Mouse (Mus musculus) lung, postnatal 36 days (tissue): Measurements from ENCODE around the gene Ebf1.
A peak's percentile ranks its signal among the peaks of the same experiment; 100 is the strongest.

ENCODE experiments used
- DNase-seq: peaks from one replicate; pipeline ENCODE4 v3.0.0; 2022; ENCODE audit warnings: mixed read lengths

Ebf1 gene

DNA sequence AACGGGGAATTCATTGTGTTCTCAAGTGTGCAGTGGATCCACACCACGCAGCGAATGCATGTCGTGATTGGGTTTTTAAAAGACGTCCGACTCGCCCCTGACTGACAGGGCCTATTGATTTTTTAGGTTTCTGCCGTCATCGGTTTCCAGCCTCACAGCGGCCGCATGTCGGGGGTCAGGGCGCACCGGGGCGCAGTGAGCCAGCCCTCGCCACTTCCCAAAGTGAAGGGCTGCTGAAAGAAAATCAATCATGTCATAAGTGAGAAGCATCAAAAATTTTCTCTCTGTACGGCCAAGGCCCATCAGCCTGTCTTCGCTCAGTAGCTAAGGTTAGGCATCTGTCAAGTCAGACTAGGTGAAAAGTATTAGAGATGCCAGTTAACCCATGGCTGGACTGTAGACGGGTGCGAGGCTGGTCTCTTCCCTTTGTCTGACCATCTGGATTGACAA, 124.0 kb downstream of the Ebf1 start:
- no peak for DNase-seq

DNA sequence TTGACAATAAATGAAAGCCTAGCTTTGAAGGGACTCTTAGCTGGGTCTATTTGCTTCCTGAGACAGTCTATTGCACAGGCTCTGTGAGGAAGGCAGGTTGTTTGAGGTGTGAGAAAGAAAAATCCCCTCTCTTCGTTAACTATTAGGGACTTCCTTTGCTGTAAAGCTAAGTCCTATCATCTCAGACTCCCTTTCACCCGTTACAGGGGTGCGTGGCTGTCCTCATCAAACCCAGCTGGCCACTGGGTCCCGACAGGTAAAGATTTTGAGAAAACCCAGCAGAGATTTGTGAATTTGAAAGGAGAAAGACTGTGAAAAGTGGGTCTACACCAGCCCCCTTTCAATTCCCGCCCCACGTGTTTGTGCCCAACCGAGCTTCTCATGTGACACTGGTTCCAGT, 127.3 kb downstream of the Ebf1 start:
- DNase-seq, result no peak

- no peak for DNase-seq
Observed at GRCm38 (mm10) chr11:44745946-44746345, 128.8 kb downstream of the Ebf1 start.

DNA sequence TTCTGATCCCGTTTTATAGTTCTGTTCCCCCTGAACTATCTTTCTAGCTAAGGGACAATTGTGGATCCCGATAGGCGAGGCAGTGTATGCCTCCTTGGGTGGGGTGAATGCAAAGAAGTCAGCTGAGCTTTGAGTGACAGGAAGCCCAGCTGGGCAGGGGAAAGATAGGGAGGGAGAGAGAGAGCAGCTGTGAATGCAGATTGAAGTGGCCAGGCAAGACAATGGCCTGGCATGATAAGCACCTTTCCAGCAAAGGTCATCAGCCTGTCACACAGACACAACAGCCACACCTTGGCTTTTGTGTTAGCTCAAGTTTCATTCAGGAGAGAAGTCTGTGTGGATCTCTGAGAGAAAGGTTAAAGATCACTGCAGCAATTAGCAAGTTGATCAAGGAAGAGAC, 129.6 kb downstream of the Ebf1 start:
- no peak for DNase-seq

DNA sequence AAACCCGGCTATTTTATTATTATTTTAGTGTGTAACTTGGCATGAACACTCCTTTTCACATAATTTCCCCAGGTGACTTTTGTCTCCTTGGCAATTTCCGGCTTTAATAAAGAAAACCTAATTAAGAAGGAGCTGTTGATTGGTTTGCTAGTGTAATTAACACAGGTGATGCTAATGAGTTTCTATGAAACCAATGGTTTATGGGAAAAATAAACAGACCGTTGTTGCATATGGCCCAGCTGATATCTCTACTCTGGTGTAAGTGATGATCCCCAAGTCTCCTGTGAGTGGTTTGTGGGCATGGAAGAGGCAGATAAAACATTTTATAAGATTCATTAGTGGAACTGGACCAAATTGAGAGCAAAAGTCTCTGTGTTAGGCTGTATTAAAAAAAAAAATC, 132.2 kb downstream of the Ebf1 start:
- DNase-seq, result no peak

- no peak for DNase-seq
Observed at GRCm38 (mm10) chr11:44754336-44754735, 137.2 kb downstream of the Ebf1 start.

GRCm38 (mm10) chr11:44756321-44756720, 139.2 kb downstream of the Ebf1 start:
- DNase-seq, result no peak

DNA sequence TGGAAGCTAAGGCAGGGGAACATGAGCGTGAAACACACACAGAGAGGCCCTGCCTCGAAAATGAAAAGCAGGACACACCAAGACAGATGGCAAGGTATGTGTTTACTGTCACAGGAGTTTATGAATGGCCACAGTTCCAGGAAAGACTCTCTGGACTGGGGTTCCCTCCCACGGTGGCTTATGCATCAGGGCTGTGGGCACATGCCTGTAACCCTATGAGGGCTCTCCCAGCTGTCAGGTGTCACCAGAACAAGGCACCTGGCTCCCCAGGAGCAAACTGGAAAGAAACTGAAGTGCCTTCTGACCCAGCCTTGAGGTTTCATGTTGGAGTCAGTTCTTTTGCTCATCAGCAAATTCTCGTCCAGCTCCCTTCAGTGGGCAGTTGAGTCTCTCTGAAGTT, 141.7 kb downstream of the Ebf1 start:
- no peak for DNase-seq

DNA sequence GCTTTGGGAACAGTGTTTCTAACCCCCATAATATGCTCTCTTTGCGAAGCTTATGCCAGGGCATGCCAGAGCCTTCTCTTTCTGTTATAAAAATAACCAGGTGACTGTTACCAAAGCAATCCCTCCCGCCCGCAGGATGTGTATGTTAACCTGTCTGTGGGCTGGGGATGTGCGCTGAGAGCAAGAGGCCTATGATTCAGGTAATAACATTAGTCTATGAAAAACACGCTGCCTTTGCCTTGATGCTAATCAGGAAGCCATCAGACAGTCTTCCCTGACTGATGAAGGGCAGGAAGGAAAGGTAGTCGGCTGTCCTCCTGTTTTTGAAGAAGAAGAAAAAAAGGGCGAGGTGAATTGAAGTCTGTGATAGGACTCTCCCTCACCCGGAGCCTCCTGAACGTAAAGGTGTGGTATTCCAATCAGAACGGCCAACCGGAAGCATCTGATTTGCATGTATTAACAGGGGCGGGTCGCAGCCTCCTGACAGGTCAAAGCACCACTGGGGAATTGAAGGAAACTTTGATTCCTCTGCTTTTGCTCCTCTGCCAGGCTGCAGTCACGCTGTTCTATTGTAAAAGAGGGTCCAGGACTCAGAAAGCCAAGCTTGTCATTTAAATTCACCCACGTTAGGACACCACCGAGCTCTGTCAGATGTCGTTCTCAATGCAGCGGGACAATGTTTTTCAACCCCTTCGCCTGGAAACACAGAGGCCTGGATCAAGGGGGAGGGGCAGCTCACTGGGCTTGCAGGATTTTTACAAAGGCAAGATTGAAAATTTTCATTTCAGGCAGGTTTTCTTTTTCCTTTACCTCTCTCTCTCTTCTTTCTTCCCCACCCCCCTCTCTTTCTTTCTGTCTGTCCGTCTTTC, 144.2 kb downstream of the Ebf1 start:
- no peak for DNase-seq

DNA sequence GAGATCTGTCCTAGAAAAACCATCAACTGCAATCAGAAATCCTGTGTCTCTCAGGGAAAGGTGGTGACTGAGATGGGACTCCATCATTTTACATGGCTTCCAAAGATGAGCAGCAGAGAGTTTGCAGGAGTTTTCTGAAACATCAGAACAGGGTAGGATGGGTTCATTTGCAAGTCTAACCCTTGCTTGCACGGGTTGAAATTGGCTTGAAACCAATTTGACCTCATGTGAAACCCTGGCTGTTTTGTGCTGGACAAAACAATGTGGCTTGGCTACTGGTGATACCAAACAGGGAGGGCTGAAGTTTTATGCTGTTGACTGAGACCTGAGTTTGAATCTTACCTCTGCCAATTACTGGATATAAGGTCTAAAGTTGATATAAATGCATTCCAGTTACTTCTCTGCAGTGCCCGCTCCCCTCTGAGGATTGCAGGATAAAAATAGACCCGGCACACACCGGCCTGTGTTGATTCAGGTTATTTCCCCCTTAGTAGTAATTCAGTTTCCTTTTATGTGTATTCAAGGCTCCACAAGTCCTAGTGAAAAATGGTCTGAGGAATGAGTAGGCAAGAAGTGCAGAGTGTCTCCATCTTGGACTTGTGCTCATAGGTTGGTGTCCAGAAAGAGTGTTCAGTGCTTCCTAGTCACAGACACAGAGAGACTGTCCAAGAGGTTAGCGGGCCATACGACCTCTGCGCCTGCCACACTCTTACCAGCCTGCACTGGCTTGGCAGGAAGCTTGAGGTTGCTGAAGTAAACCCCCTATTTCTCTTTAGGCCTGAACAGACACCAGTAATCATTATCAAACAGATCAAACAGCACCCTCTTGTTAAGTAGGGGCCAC, 147.1 kb downstream of the Ebf1 start:
- DNase-seq, result no peak

- DNase-seq, result peak; percentile 15
Observed at GRCm38 (mm10) chr11:44764988-44765387, 147.9 kb downstream of the Ebf1 start.

DNA sequence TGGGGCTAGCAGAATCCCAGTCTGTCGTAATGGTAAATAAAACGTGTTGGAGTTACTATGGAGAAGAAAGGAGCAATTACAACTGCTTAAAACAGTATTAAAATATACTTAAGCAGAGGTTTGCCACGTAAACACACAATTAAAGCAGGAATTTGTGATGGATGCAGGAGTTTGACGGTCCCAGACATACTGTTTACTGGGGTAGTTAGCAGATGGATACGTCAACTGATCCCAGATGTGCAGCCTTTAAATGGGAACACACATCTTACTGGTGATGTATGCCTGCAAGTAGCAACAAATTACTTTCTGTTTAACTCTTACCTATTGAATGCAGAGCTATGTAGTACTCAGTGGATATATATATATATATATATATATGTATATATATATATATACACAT, 149.1 kb downstream of the Ebf1 start:
- DNase-seq, result no peak

- no peak for DNase-seq
Observed at GRCm38 (mm10) chr11:44767322-44767721, 150.2 kb downstream of the Ebf1 start.

DNA sequence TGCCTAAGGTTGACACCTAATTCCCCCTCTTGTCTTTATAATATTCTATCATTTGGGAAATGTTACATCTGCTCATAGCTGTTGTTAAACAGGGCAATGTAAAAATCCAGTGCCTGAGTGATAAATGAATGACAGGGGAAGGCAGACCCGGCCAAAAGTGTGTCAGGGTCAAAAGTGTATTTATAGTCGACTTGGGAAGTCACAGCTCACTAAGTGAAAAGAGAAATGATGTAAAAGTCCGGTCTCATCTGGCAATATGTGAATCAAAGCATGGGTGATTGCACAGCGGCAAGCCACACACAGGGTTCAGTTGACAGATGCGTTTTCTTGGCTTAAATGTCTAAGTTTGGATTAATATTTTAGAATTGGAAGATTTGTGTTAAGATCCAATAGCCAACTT, 151.2 kb downstream of the Ebf1 start:
- no peak for DNase-seq

DNA sequence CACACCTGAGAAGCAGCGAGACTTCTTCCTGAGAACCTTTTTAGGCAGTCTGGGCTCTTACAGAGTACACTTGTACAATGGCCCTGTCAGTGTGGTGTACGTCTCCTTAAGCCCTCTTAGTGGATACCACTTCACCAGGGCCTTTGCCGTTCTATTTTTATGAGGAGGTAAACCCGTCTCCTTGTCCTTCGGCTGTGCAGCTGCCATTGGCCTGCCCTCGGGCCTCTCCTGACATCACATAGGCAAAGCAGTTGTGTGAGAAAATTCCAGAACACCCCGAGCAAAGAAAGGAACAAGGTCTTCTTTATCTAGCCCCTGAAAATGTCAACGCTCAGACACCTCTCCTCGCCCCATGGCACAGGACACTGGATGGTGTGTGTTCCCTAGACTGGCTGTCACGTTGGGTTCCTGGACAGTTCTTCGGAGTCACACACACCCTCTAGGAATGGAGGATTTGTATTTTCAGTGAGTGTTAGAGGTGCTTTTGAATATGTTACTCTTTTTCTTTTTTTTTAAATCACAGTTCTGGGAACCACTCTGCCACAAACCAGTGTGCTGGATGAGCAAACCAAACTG, 154.0 kb downstream of the Ebf1 start:
- no peak for DNase-seq

- peak; percentile 18 for DNase-seq
Observed at GRCm38 (mm10) chr11:44774411-44774810, 157.3 kb downstream of the Ebf1 start.

- no peak for DNase-seq
Observed at GRCm38 (mm10) chr11:44775549-44775948, 158.4 kb downstream of the Ebf1 start.

GRCm38 (mm10) chr11:44776556-44776955, 159.4 kb downstream of the Ebf1 start:
- no peak for DNase-seq

DNA sequence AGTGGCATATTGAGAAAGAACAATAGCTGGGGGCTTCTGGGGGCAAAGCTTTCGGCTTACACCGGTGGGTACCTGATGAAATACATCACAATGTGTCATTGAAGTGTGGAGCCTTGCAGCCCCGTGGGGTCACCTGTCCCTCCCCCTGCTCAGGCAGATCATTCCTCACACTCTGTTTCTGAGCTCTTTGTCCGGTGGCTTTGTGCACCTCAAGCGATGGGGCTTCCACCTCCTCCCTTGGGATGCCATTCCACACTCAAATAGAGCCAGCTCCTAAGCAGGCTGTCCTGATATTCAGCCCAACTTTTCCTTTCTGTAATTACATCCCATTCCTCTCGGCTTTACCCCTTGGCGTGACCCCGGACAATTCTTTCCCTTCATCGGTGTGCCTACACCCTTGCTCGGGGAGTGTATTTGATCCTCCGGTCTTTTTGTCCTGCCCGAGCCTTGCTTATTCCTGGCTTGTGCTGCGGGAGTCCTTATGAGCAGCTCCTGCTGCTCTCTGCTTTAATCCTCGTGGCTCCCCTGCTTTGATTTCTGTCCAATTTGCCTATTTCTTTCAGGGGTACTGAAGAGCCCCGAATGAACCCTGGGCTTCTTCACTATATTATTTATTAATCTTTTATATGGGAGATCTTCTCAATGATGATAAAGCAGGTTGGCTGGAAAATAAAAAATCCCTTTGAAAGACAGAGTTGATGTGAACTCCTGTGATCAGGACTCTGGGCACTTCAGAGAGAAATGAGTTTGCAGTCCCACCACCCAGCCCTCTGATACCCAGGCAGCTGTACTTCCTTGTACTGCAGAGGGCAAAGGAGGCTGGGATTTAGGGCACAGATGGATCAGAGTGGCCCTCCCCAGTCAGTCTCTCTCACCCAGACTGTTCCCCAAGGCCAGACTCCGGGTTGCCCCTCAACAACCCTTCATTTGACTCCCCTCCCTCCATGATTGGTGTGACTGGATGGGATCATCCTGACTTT, 160.5 kb downstream of the Ebf1 start:
- DNase-seq, result no peak

DNA sequence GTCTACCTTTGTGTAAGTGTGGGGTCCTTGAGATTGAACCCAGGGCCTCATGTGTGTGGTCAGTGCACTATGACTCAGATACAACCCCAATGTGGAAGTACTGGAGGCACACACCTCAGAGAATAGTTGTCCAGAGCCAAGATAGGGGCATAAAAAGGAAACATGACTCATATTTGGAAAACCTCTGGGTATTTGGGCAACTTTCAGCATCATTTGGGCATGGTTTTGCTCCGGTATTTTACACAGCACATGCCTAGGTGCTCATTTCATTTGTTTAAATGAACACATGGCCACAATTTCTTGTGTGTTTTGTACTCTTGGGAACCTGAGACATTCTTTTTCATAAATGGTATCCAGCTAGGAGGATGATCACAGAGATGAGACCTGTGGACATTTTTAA, 161.9 kb downstream of the Ebf1 start:
- no peak for DNase-seq

GRCm38 (mm10) chr11:44784255-44785029, 167.3 kb downstream of the Ebf1 start:
- no peak for DNase-seq

DNA sequence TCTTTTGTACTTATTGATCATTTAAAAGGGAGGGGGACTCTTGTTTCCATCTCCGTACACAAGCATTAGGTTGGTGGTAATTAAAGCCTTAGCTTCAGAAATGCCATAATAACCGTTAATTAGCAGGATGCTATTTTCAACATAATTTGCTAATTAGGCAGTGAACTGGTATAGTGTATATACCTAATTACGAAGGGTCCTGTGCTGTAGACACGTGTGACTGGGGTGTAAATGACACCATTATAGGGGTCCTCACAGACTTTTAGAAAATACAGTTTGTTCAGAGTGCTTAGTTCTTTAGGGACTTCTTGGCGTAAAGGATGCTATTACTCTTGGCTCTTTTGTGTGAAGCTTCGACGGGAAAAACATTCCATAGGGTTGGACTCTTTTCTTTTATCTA, 167.9 kb downstream of the Ebf1 start:
- no peak for DNase-seq
